Mouse (Mus musculus) small intestine, adult 2 months (tissue): ENCODE data around the gene Gm7029.

Experiments
- CTCF ChIP-seq: fragments of 200-500 bp; IDR thresholded peaks from 2 replicates; pipeline ENCODE4 v1.5.1; 2012; ENCODE audit warnings: low read depth, mild to moderate bottlenecking, control low read depth, inconsistent platforms, low read length, moderate library complexity, mixed read lengths; ENCODE audit not compliant: insufficient replicate concordance, insufficient read length; ENCODE audit errors: extremely low read depth
- POLR2A ChIP-seq: fragments of 200-500 bp; IDR thresholded peaks from 2 replicates; pipeline ENCODE4 v1.6.1; 2012; ENCODE audit warnings: low read depth, mild to moderate bottlenecking, control low read depth, inconsistent platforms, low read length, moderate library complexity

GRCm38 (mm10) chr17:33902079-33902478 is 28.4 kb downstream of the Gm7029 start:
- TF ChIP-seq POLR2A, result no peak
- TF ChIP-seq CTCF, result no peak
